Mouse (Mus musculus) frontal cortex, postnatal 10 days (tissue): ENCODE measurements around the gene Vmn1r24.
"Not testable (repeated sequence)": the region's sequence is repeated elsewhere in the genome, so short reads cannot be mapped to it uniquely, and the experiment has no call there.

Experiments used
- DNase-seq, 2 experiments: peaks; one replicate each; pipeline ENCODE4 v3.0.0; 2022; ENCODE audit warnings: low spot score in 2 of 2, mixed read lengths in 1 of 2

Vmn1r24 gene

GRCm38 (mm10) chr6:57961403-57961802 lies at the start of gene Vmn1r24:
Vmn1r24 (minus strand) TSS chr6:57961503.
- not testable (repeated sequence) for DNase-seq

- DNase-seq: no peak
Measured at GRCm38 (mm10) chr6:57980710-57981109, 19.4 kb upstream of the Vmn1r24 start, which contains the start of gene Vmn1r25. Vmn1r25 (minus strand) TSS chr6:57980810.

DNA sequence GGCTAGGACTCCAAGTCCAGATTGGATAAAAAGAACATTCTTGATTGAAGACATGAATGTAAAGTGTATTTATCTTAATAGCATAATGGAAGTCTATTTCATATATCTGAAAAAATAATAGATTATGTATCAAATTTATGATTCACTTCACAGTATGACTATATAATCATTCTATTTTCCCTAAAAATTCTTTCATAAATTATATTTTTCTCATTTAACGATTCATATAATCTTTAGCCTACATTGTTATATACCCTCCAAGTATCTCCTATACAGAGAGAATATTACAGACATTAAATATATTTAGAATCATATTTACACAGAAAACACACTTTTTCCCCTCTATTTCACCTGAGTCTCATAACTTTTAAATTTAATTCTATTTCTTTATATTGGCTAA lies 34.6 kb downstream of the Vmn1r24 start, which contains the start of gene Vmn1r23:
Gene Vmn1r23 (minus strand): TSS at position 101 of the 400 bp plus-strand sequence.
- DNase-seq: no peak

DNA sequence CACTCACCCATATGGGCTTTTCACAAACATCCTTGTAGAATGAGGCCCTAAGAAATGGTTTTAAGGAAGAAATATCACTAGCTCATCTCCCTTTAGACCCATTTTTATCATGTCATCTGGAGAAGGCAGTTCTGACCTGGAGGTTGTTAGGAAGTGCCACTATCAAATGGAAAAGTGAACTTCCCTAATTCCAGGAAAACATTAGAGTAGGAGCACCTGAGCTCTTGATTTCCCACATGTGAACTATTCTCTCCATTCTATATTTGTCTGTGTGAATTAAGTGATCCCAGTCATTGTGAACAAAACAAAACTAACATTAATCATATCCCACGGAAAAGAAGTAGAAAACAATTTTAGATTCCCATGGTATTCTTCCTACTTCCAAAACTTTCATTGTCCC lies 53.4 kb downstream of the Vmn1r24 start, which contains the start of gene Vmn1r22:
Gene Vmn1r22 (minus strand): TSS at position 101 of the 400 bp plus-strand sequence.
- no peak for DNase-seq
